Mouse (Mus musculus): ENCODE results near the gene Abcc10.

Abcc10 gene

DNA sequence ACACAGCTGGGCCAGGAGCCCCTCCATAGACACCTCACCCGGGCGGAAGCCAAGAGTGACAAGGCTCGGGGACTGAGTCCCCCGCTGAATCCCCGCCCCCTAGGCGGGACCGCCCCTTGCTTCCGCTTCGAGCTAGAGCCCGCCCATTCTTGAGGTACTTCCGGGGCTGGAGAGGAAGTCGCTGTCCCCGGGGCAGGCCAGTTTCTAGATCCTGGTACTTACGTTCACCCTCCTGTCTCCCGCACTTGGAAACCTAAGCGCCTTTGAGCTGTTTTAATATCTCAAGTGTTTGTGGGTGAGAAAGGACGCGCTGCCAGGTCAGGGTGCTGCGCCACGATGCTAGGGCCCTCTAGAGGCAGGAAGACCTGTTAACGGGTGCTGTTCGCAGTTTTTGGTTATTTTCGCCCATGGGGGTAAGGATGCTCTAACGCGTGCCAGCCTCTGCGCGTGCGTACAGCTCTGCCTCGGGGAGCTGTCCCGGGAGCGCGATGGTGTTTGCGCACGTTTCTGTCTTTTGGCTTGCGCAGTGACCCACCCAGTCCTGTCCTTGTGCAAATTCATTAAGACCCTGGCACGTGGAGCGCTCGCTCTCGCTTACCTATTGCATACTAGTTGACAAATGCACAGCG lies at the start of gene Abcc10:
Abcc10 (minus strand) TSS at position 447 of the 629 bp plus-strand sequence.
- peak; percentile 88 for DNase-seq (ENCODE audit: low spot score)

DNA sequence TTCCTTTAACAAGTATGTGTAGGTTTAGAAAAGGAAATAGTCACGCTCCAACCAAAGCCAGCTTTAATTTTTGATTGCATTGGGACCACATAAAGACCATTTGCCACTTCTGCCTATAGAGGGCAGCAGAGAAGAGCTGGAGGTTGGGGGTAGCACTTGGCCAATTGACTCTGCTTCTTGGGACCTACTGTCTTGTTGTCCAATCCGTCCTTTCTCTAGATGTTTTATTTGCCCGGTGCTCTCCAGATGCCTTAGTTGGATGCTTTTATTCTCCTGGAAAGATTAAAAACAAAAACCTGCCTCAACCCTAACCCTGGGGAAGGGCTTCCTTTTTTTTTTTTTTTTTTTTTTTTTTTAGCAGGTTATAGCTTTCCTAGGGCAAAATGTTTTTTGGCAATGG lies 43.6 kb upstream of the Abcc10 start:
- DNase-seq (ENCODE audit: low spot score): no peak

- DNase-seq (ENCODE audit: low spot score): no peak
These were observed 23.0 kb upstream of the Abcc10 start for GRCm38 (mm10) chr17:46351026-46351700.

DNA sequence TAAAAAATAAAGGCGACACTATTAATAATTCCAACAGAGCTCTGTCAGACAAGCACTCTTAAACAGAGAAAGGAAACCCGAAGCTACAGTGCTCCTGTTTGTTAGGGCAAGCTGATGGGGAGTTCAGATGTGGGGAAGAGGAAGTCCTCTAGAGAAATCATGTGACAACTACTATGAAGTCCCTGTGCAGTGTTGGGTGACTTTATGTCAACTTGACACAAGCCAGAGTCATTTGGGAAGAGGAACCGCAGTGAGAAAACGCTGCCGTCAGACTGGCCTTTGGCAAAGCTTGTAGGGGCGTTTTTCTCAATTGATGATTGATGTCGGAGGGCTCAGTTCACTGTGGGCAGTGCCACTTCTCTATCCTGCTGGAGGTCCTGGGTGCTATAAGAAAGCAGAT lies 13.1 kb upstream of the Abcc10 start:
- no peak for DNase-seq (ENCODE audit: low spot score)

DNA sequence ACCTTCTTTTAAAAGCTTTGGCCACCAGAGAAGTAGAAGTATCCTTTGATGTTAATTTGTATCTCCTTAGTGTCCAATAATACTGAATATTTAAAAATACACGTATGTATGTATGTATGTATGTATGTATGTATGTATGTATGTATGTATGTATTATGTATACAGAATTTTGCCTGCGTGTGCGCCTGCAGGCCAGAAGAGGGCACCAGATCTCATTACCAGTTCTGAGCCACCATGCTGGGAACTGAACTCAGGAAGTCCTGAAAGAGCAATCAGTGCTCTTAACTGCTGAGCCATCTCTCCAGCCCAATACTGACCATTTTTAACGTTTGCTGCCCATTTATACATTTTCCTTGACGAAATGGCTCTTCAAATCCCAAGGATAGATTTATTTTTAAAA lies 8.3 kb upstream of the Abcc10 start:
- no peak for DNase-seq (ENCODE audit: low spot score)

- no peak for DNase-seq (ENCODE audit: low spot score)
These were observed 571 bp upstream of the Abcc10 start for GRCm38 (mm10) chr17:46328723-46329122.

GRCm38 (mm10) chr17:46327413-46327905 lies 693 bp downstream of the Abcc10 start:
- DNase-seq (ENCODE audit: low spot score): peak; percentile 4

DNA sequence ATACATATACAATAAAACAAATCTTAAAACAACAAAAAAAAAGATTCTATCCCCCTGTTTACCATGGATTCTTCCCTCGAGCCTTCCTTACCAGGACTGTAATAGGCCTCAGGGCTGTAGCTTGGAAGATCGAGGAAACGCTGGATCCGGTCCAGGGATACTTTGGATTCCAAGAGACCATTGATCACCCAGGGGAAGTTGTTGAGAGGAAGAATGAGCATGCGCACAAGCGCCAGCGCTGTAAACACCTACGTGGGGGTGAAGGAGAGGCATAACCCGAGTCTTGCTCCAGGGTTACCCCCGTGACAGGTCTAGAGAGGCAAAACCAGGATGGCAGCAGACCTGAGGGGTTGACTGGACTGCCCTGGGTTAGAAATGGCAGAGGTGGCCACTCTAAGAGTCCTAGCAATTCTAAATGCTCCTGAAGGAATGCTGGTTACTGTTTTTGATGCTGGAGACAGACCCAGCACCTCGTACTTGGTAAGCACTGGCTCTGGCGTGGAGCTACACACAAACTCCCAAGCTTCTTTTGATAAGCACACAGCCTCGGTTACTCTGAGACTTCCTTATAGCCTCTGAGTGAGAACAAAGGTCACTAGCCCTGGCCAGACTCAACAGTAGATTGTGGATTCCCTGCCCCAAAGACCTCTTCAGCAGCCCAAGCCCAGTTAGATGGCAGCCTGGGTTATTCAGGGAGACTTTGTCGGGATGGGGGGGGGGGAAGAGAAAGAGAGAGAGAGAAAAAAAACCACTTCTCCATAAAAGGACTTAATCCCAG lies 5.9 kb downstream of the Abcc10 start:
- DNase-seq (ENCODE audit: low spot score): no peak

DNA sequence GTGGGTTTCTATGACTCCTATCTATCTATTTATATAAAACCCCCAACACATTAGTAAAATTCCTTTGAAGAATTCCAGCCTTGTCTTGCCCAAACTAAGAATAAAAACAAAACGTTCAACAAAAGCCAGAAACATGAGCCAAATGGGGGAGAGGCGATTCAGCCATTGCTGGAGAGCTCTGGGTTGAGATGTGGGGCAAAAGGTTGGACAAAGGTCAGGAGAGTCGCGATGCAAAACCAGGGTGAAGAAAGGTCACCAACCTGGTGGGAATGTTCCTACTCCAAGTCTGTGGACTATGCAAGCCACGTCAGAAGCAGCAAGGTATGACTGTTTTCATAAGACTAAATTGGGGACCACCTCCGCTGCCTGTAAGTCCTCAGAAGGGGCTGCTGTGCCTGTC lies 7.7 kb downstream of the Abcc10 start:
- DNase-seq (ENCODE audit: low spot score): no peak

DNA sequence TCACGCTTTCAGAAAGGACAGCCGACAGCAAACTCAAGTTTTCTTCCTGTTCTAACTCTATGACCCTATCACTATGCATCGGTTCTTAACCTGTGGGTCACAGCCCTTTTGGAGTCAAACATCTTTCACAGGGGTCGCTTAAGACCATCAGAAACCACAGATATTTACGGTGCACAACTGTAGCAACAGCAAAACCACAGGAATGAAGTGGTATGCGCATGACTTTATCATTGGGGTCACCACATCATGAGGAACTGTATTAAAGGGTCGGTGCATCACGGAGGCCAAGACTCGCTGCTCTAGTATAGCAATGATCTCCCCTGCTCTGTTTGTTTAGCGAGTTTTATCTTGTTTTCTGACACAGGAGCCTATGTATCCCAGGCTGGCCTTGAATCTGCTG lies 12.3 kb downstream of the Abcc10 start:
- DNase-seq (ENCODE audit: low spot score): no peak

DNA sequence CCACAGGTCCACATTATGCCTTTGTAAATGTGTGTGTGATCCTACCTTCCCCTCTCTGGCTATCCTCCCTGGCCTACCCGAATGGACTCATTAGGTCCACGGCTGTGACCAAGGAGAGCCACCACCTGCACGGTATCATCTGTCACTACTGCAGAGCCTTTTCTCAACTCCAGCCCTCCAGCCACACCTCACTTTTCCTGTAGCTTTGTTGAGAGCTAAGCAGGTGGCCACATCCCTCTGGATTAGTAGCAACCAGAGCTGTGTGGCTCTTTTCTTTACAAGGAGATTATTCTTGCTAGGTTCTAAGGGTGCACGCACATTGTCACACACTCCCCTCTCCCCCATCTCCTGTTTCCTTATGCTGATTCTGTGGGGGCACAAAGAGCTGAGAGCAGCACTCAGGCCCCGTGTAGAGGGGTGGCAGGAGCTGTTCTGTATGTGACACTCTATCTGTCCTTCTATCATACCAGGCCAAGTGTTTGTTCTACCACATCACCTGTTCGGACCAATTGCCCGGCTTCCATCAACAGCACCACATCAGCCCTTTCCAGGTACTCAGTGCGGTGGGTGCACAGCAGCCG lies 14.9 kb downstream of the Abcc10 start:
- DNase-seq (ENCODE audit: low spot score): no peak

DNA sequence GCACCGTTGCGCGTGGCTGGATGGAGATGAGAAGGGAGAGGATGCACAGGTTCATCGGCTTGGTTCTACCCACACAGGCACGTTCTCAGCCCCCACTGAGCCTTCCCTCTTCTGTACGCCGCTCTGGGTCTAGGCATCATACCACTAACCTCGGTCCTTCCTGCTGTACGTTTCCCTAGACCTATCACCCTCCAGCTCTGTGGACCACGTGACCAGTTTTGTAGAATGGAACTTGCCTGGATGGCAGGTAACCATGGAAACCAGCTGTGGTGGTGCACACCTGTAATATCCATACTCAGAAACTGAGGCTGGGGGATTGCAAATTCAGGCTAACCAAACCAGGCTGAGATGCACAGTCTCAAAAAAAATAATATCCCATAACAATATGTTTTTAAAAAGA lies 17.6 kb downstream of the Abcc10 start:
- DNase-seq (ENCODE audit: low spot score): no peak

GRCm38 (mm10) chr17:46309835-46310234 lies 18.3 kb downstream of the Abcc10 start:
- DNase-seq (ENCODE audit: low spot score): no peak

DNA sequence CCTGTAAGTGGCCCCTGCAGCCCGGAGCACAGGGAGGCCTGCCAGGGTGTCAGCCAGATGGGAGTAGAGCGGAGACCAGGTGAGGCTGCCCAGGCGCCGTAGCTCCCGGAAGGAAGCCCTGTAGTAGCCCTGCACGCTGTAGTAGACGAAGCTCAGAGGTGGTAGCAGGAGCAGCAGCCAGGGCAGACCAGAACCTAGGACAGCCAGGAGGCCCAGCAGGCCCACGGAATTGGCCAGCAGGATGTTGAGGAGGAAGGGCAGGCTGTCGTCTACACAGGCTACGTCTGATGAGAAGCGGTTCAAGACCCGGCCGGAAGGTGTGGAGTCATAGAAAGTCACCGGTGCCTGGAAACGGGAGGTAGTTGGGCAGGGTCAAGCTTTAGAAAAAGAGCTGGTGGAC lies 21.2 kb downstream of the Abcc10 start:
- DNase-seq (ENCODE audit: low spot score): no peak

DNA sequence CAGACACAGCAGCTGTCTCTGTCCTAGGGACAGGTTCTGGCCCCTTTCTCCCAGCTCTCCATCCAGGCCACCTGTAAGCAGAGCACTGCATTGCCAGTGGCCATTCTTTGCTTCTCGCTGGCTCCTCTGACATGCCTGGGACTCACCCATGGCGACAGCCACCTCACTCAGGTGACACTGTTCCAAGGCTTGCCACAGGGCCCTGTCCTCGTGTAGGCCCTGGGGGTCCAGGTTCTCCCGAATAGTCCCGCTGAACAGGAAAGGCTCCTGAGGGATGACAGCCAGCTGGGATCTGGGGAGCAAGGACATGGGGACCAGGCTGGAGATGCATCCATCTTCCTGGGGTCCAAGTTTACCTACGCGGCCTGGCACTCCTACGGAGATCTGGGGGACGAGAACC lies 24.0 kb downstream of the Abcc10 start:
- no peak for DNase-seq (ENCODE audit: low spot score)

DNA sequence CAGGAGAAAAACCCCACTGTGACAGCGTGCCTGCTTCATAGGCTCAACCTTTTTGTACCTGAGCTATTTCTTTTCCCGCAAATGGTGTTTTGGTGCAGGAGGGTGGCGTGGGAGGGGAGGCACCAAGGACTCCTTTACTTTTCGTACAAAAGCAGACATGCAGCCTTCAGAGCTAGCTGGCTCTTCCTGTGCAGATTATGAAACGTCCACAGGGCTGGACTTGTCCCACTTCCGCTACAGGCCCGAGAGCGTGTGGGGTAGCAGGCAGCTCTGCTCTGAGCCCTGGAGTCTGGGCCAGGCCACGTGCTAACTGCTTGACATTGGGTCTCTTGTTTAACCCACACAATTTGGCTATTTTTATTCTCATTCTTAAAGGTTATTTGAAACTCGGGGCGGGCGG lies 26.3 kb downstream of the Abcc10 start:
- DNase-seq (ENCODE audit: low spot score): no peak

- peak; percentile 78 for DNase-seq (ENCODE audit: low spot score)
These were observed 29.8 kb downstream of the Abcc10 start for GRCm38 (mm10) chr17:46298220-46298913.

DNA sequence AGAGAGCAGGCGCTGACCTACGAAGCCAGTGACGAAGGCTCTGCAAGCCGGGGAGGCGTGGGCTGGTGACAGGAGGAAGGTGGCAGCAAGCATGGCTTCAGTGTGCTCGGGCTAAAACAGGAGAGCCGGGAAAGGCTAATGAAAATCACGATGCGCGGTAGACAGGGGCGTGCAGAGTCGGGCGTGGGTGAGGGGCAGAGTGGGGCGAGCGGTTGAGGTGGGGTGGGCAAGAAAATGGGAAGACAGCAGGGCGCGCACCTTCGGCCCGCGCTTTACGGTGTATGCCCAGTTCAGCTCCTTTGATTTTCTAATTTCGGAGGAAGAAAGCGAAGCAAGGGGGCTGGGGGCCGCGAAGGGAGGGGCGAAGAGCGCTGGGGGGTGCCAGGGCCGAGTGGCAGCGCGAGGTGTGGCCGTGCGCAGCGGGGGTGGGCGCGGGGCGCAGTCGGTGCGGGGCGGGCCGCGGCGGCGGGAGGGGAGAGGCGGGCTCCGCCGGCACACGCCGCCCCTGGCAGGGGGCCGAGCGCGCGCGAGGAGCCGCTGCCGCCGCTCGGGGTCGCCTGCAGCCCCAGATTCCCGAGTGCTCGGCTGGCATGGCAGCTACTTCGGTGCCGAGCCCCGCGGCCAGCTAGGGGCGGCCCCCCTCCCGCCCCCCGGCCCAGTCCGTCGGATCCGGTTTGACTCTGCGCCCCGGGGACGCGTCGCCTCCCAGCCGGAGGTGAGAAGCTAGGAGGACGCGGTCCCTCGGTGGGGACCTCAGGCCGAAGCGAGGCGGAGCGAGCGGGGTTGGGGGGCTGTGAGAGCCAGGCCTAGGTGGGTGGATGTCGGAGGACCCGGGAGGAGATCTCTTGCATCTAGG lies 30.6 kb downstream of the Abcc10 start, which contains the start of gene Dlk2:
Dlk2 (plus strand) TSS at position 58 of the 856 bp plus-strand sequence.
- DNase-seq (ENCODE audit: low spot score): no peak

DNA sequence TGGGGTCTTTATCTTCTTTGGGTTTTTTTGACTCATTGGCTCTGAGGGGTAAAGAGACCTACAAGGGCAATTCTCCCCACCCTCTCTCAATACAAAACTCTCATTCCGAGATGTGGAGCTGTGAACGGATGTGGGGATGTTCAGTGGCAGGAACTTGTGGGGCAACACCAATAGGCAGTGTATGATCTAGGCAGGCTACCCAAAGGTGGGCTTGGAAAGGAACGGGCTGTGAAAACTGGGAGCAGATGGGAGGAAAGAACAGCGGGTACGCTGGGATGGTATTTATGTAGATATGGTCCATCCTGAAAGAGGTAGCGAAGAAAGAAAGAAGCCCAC lies 31.2 kb downstream of the Abcc10 start:
- DNase-seq (ENCODE audit: low spot score): peak; percentile 24

DNA sequence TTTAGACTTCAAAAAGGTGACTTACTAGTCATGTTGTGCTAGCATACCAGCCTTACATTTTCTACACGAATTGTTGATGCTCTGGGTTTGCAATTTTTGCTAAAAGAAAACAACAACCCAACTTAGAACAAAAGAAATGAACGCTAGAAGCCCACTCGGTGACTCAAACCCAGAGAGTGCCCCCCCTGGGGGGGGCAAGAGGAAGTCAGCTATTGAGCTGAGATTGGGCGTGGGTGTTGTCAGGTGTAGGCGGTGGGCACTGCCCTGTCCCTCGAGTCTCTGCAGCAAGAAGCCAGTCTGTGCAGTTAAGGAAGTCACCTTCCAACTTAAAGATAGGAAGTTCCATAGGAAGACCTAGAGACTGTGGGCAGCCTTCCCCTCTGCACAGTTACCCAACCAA lies 31.6 kb downstream of the Abcc10 start:
- no peak for DNase-seq (ENCODE audit: low spot score)

DNA sequence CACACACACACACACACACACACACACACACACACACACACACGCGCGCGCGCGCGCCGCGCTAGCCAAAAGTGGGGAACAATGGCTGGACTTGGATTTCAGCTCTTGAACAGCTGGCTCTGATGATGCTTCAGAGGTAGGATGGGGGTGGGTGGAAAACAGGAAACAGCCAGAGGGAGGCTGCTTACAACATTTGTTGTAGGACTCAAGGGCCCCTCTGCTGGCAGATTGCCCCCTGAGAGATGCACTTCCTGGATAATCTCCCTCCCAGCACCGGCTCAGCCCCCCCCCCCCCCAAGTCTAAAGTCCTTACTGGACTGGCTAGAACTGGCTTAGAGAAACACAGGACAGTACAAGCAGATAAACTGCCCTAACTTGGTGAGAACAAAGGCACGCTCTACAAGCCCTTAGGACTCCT lies 40.5 kb downstream of the Abcc10 start:
- DNase-seq (ENCODE audit: low spot score): no peak

Data from layer of hippocampus, adult 9-10 months (tissue).